Mouse (Mus musculus): ENCODE data around the gene Vasp.

DNA sequence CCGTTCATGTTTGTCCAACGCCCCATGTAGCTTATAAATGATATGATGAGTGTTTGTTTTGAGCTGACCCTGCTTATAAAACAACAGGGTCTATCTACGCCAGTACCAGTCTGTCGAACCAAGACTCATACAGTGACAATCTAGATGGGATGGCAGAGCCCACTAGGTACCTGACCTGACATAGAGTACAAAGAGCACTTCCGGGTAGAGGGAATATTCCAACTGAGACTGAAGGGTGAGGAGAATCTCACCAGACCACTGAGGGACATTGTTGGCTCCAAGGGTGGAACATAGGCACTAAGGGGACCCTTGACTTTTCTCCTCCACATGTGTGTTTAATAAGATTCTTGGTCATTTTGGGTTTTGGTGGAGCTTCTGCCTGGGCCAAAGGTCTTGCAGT, 42.2 kb downstream of the Vasp start:
- no peak for TF ChIP-seq CTCF (IDR thresholded peaks at IDR 0.05; ENCODE audit: low read depth, low read length)
- no peak for TF ChIP-seq GATA1 (IDR thresholded peaks at IDR 0.05; ENCODE audit: borderline replicate concordance, low read length)
- no peak for TF ChIP-seq POLR2AphosphoS5 (IDR thresholded peaks at IDR 0.05; ENCODE audit: insufficient replicate concordance, low read depth, low read length)

All from G1E (cell line).